Mouse (Mus musculus) E14TG2a.4 (cell line): ENCODE measurements at regions not wholly inside any gene's neighbourhood (a gene's known extent, or its start where the extent isn't known, plus 50 kb on each side); places are given as distances from the start of the nearest gene placed in this dataset.

ENCODE experiments used
- H3K27me3 ChIP-seq: 2 replicates; pipeline ENCODE4 v1.6.1; 2014; ENCODE audit warnings: low read length, control low read depth; ENCODE audit not compliant: insufficient read depth
- H3K36me3 ChIP-seq: 2 replicates; pipeline ENCODE4 v1.6.1; 2014; ENCODE audit warnings: low read length, control low read depth; ENCODE audit not compliant: insufficient read depth
- H3K4me1 ChIP-seq: replicated peaks from 2 replicates; pipeline ENCODE4 v1.6.1; 2014; ENCODE audit warnings: low read depth, low read length, control low read depth
- H3K4me3 ChIP-seq: replicated peaks from 2 replicates; pipeline ENCODE4 v1.5.1; 2014; ENCODE audit warnings: mild to moderate bottlenecking, low read length
- H3K9me3 ChIP-seq: 2 replicates; pipeline ENCODE4 v1.6.1; 2014; ENCODE audit warnings: low read length, control low read depth
- CTCF ChIP-seq: conservative IDR thresholded peaks from 2 replicates; pipeline ENCODE4 v1.5.1; 2014; ENCODE audit warnings: low read length
- NANOG ChIP-seq: IDR thresholded peaks from 2 replicates; pipeline ENCODE4 v1.6.1; 2014; ENCODE audit warnings: borderline replicate concordance, low read length, mixed read lengths
- POU5F1 ChIP-seq: IDR thresholded peaks from 2 replicates; pipeline ENCODE4 v1.6.1; 2014; ENCODE audit warnings: low read length, borderline replicate concordance

GRCm38 (mm10) chr1:80076357-80076756 lies 141.9 kb downstream of the Fam124b start:
- peaks cover 7% of the 10 kb centered on the region for H3K9me3 ChIP-seq
- no peaks in the 10 kb centered on the region for H3K27me3 ChIP-seq
- no peaks in the 10 kb centered on the region for H3K36me3 ChIP-seq
- H3K4me3 ChIP-seq: no peak overlapping the region
- no peak for TF ChIP-seq CTCF
- TF ChIP-seq POU5F1: no peak
- no peak for TF ChIP-seq NANOG
- H3K4me1 ChIP-seq: no peaks in the 10 kb centered on the region

DNA sequence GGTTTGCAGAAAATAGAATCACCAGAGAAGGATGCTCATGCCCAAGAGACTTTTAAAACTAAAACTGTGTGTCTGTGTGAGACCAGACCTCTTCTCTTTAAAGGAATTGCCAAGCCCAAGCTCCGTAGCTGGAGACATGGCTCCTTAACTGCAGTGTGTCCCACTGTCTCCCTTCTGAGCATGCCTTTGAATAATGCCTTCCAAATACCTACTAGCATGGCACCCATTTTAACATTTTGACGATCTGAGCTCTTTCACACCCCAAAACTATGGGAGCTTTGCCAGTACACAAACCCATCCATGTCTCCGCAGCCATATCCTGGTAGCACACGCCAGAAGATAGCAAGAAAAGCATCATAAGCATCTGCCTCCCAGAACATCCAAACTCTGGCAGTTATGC lies 143.9 kb downstream of the Fam124b start:
- H3K4me1 ChIP-seq: no peaks in the 10 kb centered on the region
- H3K9me3 ChIP-seq: peaks cover 7% of the 10 kb centered on the region
- H3K27me3 ChIP-seq: no peaks in the 10 kb centered on the region
- H3K4me3 ChIP-seq: no peak overlapping the region
- H3K36me3 ChIP-seq: no peaks in the 10 kb centered on the region
- TF ChIP-seq POU5F1 (no peak), NANOG (no peak), CTCF (no peak)

DNA sequence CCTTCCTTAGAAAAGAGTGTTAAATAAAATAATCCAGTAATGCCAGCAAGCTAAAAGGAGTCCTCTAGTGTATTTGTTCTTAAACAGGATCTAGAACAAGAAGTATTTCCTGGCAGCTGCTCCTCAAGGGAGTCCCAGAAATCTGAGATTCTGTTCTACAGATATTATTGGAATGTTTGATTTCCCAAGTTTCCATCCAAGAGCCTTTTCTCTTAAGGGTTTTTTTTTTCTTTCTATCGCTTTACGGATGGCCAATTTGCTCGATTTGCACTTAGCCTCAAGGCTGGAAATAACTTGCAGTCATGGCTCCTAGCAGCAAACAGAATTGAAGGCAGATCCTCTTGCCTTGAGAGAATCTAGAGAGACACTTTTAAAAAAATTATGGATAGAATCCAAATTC lies 144.3 kb downstream of the Fam124b start:
- H3K4me1 ChIP-seq: no peaks in the 10 kb centered on the region
- H3K4me3 ChIP-seq: no peak overlapping the region
- no peaks in the 10 kb centered on the region for H3K36me3 ChIP-seq
- peaks cover 7% of the 10 kb centered on the region for H3K9me3 ChIP-seq
- TF ChIP-seq POU5F1 (no peak), NANOG (no peak)
- no peaks in the 10 kb centered on the region for H3K27me3 ChIP-seq

DNA sequence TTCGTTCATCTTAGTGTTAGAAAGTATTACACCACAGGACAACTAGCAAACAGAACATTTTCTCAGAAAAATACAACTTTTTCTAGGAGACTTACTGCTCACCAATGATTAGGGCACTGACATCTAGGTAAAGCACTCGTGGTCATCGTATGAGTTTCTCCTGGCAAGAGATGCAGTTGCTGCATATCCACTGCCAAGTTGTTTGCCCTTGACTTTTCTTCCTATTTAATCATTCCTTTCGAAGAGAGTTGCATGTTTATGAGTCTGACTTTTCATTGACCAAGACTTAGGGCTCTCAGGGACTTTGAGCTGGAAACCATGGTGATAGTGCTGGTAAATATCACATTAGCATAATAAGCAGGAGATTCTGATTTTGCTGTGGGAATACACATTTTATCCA lies 149.1 kb downstream of the Fam124b start:
- Histone ChIP-seq H3K4me1 (no peaks in the 10 kb centered on the region), H3K9me3 (peaks cover 7% of the 10 kb centered on the region), H3K36me3 (no peaks in the 10 kb centered on the region), H3K27me3 (no peaks in the 10 kb centered on the region), H3K4me3 (no peak overlapping the region)
- TF ChIP-seq NANOG (no peak), POU5F1 (no peak), CTCF (no peak)

GRCm38 (mm10) chr1:80062121-80062520 lies 156.2 kb downstream of the Fam124b start:
- Histone ChIP-seq H3K4me1 (no peaks in the 10 kb centered on the region), H3K9me3 (no peaks in the 10 kb centered on the region), H3K27me3 (no peaks in the 10 kb centered on the region), H3K36me3 (no peaks in the 10 kb centered on the region), H3K4me3 (no peak overlapping the region)
- TF ChIP-seq NANOG (no peak), POU5F1 (no peak), CTCF (no peak)

- Histone ChIP-seq H3K27me3 (no peaks in the 10 kb centered on the region), H3K4me1 (no peaks in the 10 kb centered on the region), H3K4me3 (no peak overlapping the region), H3K36me3 (no peaks in the 10 kb centered on the region), H3K9me3 (no peaks in the 10 kb centered on the region)
- TF ChIP-seq POU5F1 (no peak), CTCF (no peak), NANOG (no peak)
Measured at GRCm38 (mm10) chr1:80061632-80062031, 156.6 kb downstream of the Fam124b start.

DNA sequence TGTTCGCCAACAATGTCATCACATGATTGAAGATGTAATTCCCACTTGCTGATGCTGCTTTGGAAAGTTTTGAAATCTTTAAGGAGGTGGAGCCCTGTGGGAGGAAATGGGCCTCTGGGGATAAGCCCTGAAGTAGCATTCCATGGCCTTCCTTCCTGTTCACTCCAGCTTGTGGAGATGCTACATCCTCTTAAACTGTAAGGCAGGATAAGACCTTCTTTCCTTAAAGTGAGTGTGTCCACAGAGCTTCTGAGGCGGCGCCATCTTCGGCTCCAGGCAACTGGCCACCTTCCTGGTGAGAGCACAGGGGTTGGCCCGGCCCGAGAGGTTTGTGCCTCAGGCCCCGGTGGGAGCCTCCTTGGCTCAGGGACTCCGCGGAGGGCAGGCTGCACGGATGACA lies 173.1 kb downstream of the Fam124b start:
- H3K4me3 ChIP-seq: no peak overlapping the region
- TF ChIP-seq CTCF (no peak), POU5F1 (no peak), NANOG (no peak)
- H3K9me3 ChIP-seq: peaks cover 26% of the 10 kb centered on the region
- H3K27me3 ChIP-seq: no peaks in the 10 kb centered on the region
- no peaks in the 10 kb centered on the region for H3K4me1 ChIP-seq
- H3K36me3 ChIP-seq: no peaks in the 10 kb centered on the region

- no peak for TF ChIP-seq NANOG
- no peak for TF ChIP-seq CTCF
- no peak for TF ChIP-seq POU5F1
- peaks cover 26% of the 10 kb centered on the region for H3K9me3 ChIP-seq
Measured at GRCm38 (mm10) chr1:80040409-80040808, 177.9 kb downstream of the Fam124b start.

DNA sequence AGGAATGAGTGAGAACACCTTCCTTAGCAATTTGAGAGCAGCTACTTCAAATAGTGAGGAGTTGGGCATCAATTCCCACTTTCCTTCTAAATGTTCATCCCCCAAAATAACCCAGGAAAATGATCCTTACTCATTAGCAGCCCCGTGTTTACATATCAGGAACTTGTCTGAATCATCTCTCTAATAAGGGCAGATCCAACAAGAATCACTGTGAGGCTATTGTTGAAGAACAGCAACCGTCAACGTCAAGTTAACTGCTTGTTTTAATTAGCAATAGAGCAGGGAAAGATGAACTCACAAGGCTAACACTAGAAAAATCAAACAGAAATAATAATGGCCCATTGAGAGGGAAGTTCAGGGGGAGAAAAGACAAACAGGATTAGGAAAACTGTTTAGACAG lies 178.4 kb downstream of the Fam124b start:
- Histone ChIP-seq H3K9me3 (peaks cover 21% of the 10 kb centered on the region), H3K4me1 (no peaks in the 10 kb centered on the region), H3K4me3 (no peak overlapping the region), H3K36me3 (no peaks in the 10 kb centered on the region), H3K27me3 (no peaks in the 10 kb centered on the region)
- TF ChIP-seq POU5F1 (no peak), CTCF (no peak), NANOG (no peak)

More at GRCm38 (mm10) chr1:80040409-80040808, 177.9 kb downstream of the Fam124b start:
- no peaks in the 10 kb centered on the region for H3K36me3 ChIP-seq
- no peaks in the 10 kb centered on the region for H3K4me1 ChIP-seq
- no peaks in the 10 kb centered on the region for H3K27me3 ChIP-seq
- H3K4me3 ChIP-seq: no peak overlapping the region

DNA sequence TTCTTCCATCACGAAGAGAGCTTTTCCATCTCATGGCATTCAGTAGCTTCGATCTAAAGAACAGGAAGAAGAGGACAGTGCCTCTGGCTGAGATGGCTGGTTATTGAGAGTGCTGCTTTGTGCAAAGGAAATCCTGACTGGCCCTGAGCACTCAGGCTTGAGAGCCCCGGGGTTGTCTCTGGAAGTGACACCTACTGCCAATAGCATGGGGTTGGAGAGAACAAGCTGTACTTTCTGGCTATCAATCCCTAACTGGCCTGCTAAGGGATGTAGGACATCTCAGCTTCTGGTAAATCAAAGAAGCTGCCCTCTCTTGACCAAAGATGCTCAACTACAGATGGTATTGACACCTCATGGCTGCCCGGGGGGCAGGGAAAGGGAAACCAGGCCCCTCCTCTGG lies 178.2 kb upstream of the Serpine2 start:
- Histone ChIP-seq H3K4me1 (no peaks in the 10 kb centered on the region), H3K27me3 (no peaks in the 10 kb centered on the region), H3K4me3 (no peak overlapping the region), H3K9me3 (peaks cover 13% of the 10 kb centered on the region), H3K36me3 (no peaks in the 10 kb centered on the region)
- no peak for TF ChIP-seq CTCF
- TF ChIP-seq NANOG: no peak
- no peak for TF ChIP-seq POU5F1
